Mouse (Mus musculus) testis, adult 2 months (tissue): Measurements from ENCODE around the gene Uncx.

Experiments
- CTCF ChIP-seq: fragments of 200-500 bp; IDR thresholded peaks from 2 replicates; pipeline ENCODE4 v1.5.1; 2012; ENCODE audit warnings: low read depth, mild to moderate bottlenecking, inconsistent platforms, low read length, moderate library complexity; ENCODE audit not compliant: control insufficient read depth, insufficient read depth, insufficient replicate concordance
- POLR2A ChIP-seq: fragments of 200-500 bp; IDR thresholded peaks from 2 replicates; pipeline ENCODE4 v1.6.1; 2012; ENCODE audit warnings: low read depth, mild to moderate bottlenecking, inconsistent platforms, low read length, moderate library complexity; ENCODE audit not compliant: control insufficient read depth

GRCm38 (mm10) chr5:139498791-139499190, 44.5 kb upstream of the Uncx start:
- TF ChIP-seq CTCF (no peak), POLR2A (no peak)
